10 mouse cellular contexts compared by ENCODE assay signal in genomic region chr17:56736534-56736933, GRCm38 (mm10). TPM values are rescaled to one million over a fixed set of nuclear protein-coding genes. Genes with fewer than 3 reads are reported as not detected.
DNase-seq lines count a peak whose midpoint lies in the region; ATAC-seq and TF ChIP-seq lines count a peak whose summit lies in the region.
"Had no signal": no experiment of that assay in that cellular context is flagged by ENCODE, and none has a peak within 500 bp of the region (broad histone marks: within the 10 kb centered on the region; RNA-seq: fewer than 3 reads in every experiment).

No protein-coding gene starts in this region.

- TF ChIP-seq EP300 in liver, postnatal 0 days (IDR thresholded peaks at IDR 0.05; ENCODE audit: low read depth): no peak

- ATAC-seq in liver, postnatal 0 days: no peak
- no peak for ATAC-seq in forebrain, embryonic 11.5 days (replicated peaks; ENCODE audit: low FRiP score)
- ATAC-seq in cerebellum, adult (ENCODE audit: insufficient number of reproducible peaks, low FRiP score, low TSS enrichment): no peak
- ATAC-seq: midbrain, embryonic 15.5 days had no signal

- no peak overlapping the region for H3K9ac ChIP-seq in ES-E14 (ENCODE audit: insufficient read depth, low read depth, low read length, poor library complexity, severe bottlenecking)
- H3K9ac ChIP-seq in liver, postnatal 0 days (replicated peaks): no peak overlapping the region
- H3K9ac ChIP-seq in forebrain, embryonic 11.5 days (ENCODE audit: low read length): no peak overlapping the region
- H3K9ac ChIP-seq: heart, embryonic 15.5 days; midbrain, embryonic 15.5 days had no signal

- H3K4me2 ChIP-seq in liver, postnatal 0 days (ENCODE audit: low read depth, low read length): no peak overlapping the region
- no peak overlapping the region for H3K4me2 ChIP-seq in forebrain, embryonic 11.5 days (ENCODE audit: low read depth, low read length, severe bottlenecking)
- H3K4me2 ChIP-seq: heart, embryonic 15.5 days; midbrain, embryonic 15.5 days had no signal

- H3K4me3 ChIP-seq in left cerebral cortex, adult 2 months: no peak overlapping the region
- no peak overlapping the region for H3K4me3 ChIP-seq in ES-E14 (ENCODE audit: insufficient read depth in 1 of 2, low read depth in 1 of 2, low read length in 2 of 2, poor library complexity in 1 of 2, severe bottlenecking in 1 of 2)
- H3K4me3 ChIP-seq in liver, postnatal 0 days (ENCODE audit: low read depth, low read length): no peak overlapping the region
- H3K4me3 ChIP-seq in forebrain, embryonic 11.5 days (ENCODE audit: low read depth, low read length): no peak overlapping the region
- H3K4me3 ChIP-seq: heart, embryonic 15.5 days; midbrain, embryonic 15.5 days had no signal

- H3K36me3 ChIP-seq in ES-E14 (ENCODE audit: control insufficient read depth, insufficient read depth, low read length, poor library complexity, severe bottlenecking): no peaks in the 10 kb centered on the region
- no peaks in the 10 kb centered on the region for H3K36me3 ChIP-seq in liver, postnatal 0 days (replicated peaks; ENCODE audit: insufficient read depth, low read length)
- no peaks in the 10 kb centered on the region for H3K36me3 ChIP-seq in forebrain, embryonic 11.5 days (ENCODE audit: control insufficient read depth, insufficient read depth, low read length)
- H3K36me3 ChIP-seq: heart, embryonic 15.5 days; midbrain, embryonic 15.5 days had no signal

- peak; percentile 27 for TF ChIP-seq CTCF in left cerebral cortex, adult 2 months (IDR thresholded peaks at IDR 0.05)
- peak; percentile 69 for TF ChIP-seq CTCF in liver, postnatal 0 days (IDR thresholded peaks at IDR 0.05; ENCODE audit: low read depth)

- intact Hi-C loops in left cerebral cortex, adult 2 months (cut with DNase I): no loop called here
- intact Hi-C loops in left cerebral cortex, postnatal 4 days (cut with DNase I): no loop called here

- WGBS in liver, postnatal 0 days (ENCODE audit: insufficient replicate concordance): 39% methylated on average over 8 of the region's 8 CpGs
- 54% methylated on average over 8 of the region's 8 CpGs for WGBS in forebrain, embryonic 11.5 days

- H3K4me1 ChIP-seq in ES-E14 (ENCODE audit: control insufficient read depth in 2 of 2, insufficient read depth in 2 of 2, low read length in 2 of 2, poor library complexity in 1 of 2): peaks cover 0 to 3% of the 10 kb centered on the region in 2 experiments; a peak in 2 of 4 replicates
- no peaks in the 10 kb centered on the region for H3K4me1 ChIP-seq in liver, postnatal 0 days (ENCODE audit: insufficient read depth)
- H3K4me1 ChIP-seq in forebrain, embryonic 11.5 days (replicated peaks; ENCODE audit: control insufficient read depth, insufficient read depth, low read length): no peaks in the 10 kb centered on the region
- H3K4me1 ChIP-seq: midbrain, embryonic 15.5 days had no signal

- no peaks in the 10 kb centered on the region for H3K27me3 ChIP-seq in liver, postnatal 0 days (ENCODE audit: insufficient read depth, low read length)
- no peaks in the 10 kb centered on the region for H3K27me3 ChIP-seq in forebrain, embryonic 11.5 days (ENCODE audit: control insufficient read depth, insufficient read depth, low read length)
- H3K27me3 ChIP-seq: midbrain, embryonic 15.5 days had no signal

- no peak for DNase-seq in left cerebral cortex, adult 2 months (ENCODE audit: extremely low spot score in 1 of 2, low spot score in 2 of 2)
- no peak for DNase-seq in left cerebral cortex, postnatal 4 days
- peak; percentile 29 to 44 for DNase-seq in B cell, adult 2 months
- peak; percentile 60 for DNase-seq in ES-E14 (ENCODE audit: low read depth, low spot score)
- no peak for DNase-seq in liver, postnatal 0 days
- no peak for DNase-seq in forebrain, embryonic 11.5 days (ENCODE audit: low spot score)
- DNase-seq: embryo, embryonic 11 days had no signal

- no peak overlapping the region for H3K27ac ChIP-seq in left cerebral cortex, adult 2 months
- H3K27ac ChIP-seq in ES-E14 (ENCODE audit: insufficient read depth, low read depth, low read length, poor library complexity, severe bottlenecking): no peak overlapping the region
- H3K27ac ChIP-seq in liver, postnatal 0 days (ENCODE audit: low read depth): no peak overlapping the region
- H3K27ac ChIP-seq in forebrain, embryonic 11.5 days (ENCODE audit: low read depth, low read length): no peak overlapping the region
- H3K27ac ChIP-seq: heart, embryonic 15.5 days; midbrain, embryonic 15.5 days had no signal

- H3K9me3 ChIP-seq in ES-E14 (ENCODE audit: control insufficient read depth, insufficient read depth, low read depth, low read length): no peaks in the 10 kb centered on the region
- H3K9me3 ChIP-seq in liver, postnatal 0 days (ENCODE audit: low read length): no peaks in the 10 kb centered on the region
- H3K9me3 ChIP-seq in forebrain, embryonic 11.5 days (ENCODE audit: control insufficient read depth, low read length): no peaks in the 10 kb centered on the region
- H3K9me3 ChIP-seq: heart, embryonic 15.5 days; midbrain, embryonic 15.5 days had no signal

- in situ Hi-C loops in ES-E14 (cut with MboI; ENCODE audit: low sequenced_read_pairs in 2 of 2, unreplicated experiment in 2 of 2): no loop called here

TF ChIP-seq in ES-E14, 5 proteins besides CTCF, POLR2A, EP300 and RAD21:
- no peak for TF ChIP-seq MAFK (IDR thresholded peaks at IDR 0.05; ENCODE audit: insufficient read depth, low read depth, low read length)
- no peak for TF ChIP-seq ZNF384 (IDR thresholded peaks at IDR 0.05; ENCODE audit: low read depth, low read length)
- no peak for TF ChIP-seq ZC3H11A (IDR thresholded peaks at IDR 0.05; ENCODE audit: borderline replicate concordance, low read depth, low read length)
- no peak for TF ChIP-seq HCFC1 (IDR thresholded peaks at IDR 0.05; ENCODE audit: borderline replicate concordance, insufficient read depth, low read length)
- TF ChIP-seq CHD2 (IDR thresholded peaks at IDR 0.05; ENCODE audit: low read depth, low read length): no peak

RNA-seq across cellular contexts. Expression of gene Vmac, which starts 18.7 kb away (rescaled TPM):
- total RNA-seq in left cerebral cortex, adult 2 months (2021): 10 to 100 TPM in 1 of 2 experiments, 1 to 10 TPM in 1; 8.8 to 12.7 TPM
- total RNA-seq in left cerebral cortex, postnatal 4 days (2021): 10 to 100 TPM; 10.8 to 12.6 TPM
- total RNA-seq in ES-E14 (2012; rRNA removed): 7.7 and 8.4 TPM in 2 replicates
- polyA plus RNA-seq in liver, postnatal 0 days (2015; fragmentation: Nextera tagmentation; extraction: Ambion mirVana): 3.3 and 4.1 TPM in 2 replicates
- polyA plus RNA-seq in forebrain, embryonic 11.5 days (2014; fragmentation: Nextera tagmentation; extraction: Ambion mirVana): 14.1 and 21.4 TPM in 2 replicates

RNA-seq across cellular contexts. Expression of gene Ndufa11, which starts 19.0 kb away (rescaled TPM):
- total RNA-seq in left cerebral cortex, adult 2 months (2021): 100 to 1,000 TPM; 202 to 208 TPM
- 100 to 1,000 TPM; 187 to 194 TPM for total RNA-seq in left cerebral cortex, postnatal 4 days (2021)
- 484 and 561 TPM in 2 replicates for total RNA-seq in ES-E14 (2012; rRNA removed)
- polyA plus RNA-seq in liver, postnatal 0 days (2015; fragmentation: Nextera tagmentation; extraction: Ambion mirVana): 281 and 298 TPM in 2 replicates
- 292 and 332 TPM in 2 replicates for polyA plus RNA-seq in forebrain, embryonic 11.5 days (2014; fragmentation: Nextera tagmentation; extraction: Ambion mirVana)

RNA-seq across cellular contexts. Expression of gene Nrtn, which starts 20.8 kb away (rescaled TPM):
- total RNA-seq in left cerebral cortex, adult 2 months (2021): 1 to 10 TPM; 4.1 to 4.5 TPM
- 1 to 10 TPM; 1.2 to 1.3 TPM for total RNA-seq in left cerebral cortex, postnatal 4 days (2021)
- 8.4 and 17.7 TPM in 2 replicates for total RNA-seq in ES-E14 (2012; rRNA removed)
- polyA plus RNA-seq in liver, postnatal 0 days (2015; fragmentation: Nextera tagmentation; extraction: Ambion mirVana): 1.2 and 2.2 TPM in 2 replicates
- polyA plus RNA-seq in forebrain, embryonic 11.5 days (2014; fragmentation: Nextera tagmentation; extraction: Ambion mirVana): 5.0 and 5.5 TPM in 2 replicates

RNA-seq across cellular contexts. Expression of gene Dus3l, which starts 28.0 kb away (rescaled TPM):
- 10 to 100 TPM; 69.0 to 73.5 TPM for total RNA-seq in left cerebral cortex, adult 2 months (2021)
- total RNA-seq in left cerebral cortex, postnatal 4 days (2021): 10 to 100 TPM; 80.0 to 90.4 TPM
- 70.2 and 108 TPM in 2 replicates for total RNA-seq in ES-E14 (2012; rRNA removed)
- 9.1 TPM in 2 replicates for polyA plus RNA-seq in liver, postnatal 0 days (2015; fragmentation: Nextera tagmentation; extraction: Ambion mirVana)
- 40.4 and 43.1 TPM in 2 replicates for polyA plus RNA-seq in forebrain, embryonic 11.5 days (2014; fragmentation: Nextera tagmentation; extraction: Ambion mirVana)

RNA-seq across cellular contexts. Expression of gene Prr22, which starts 33.5 kb away (rescaled TPM):
- total RNA-seq in left cerebral cortex, adult 2 months (2021): 1 to 10 TPM; 1.3 to 2.6 TPM
- total RNA-seq in left cerebral cortex, postnatal 4 days (2021): 1 to 10 TPM; 1.2 TPM
- 1.2 and 1.5 TPM in 2 replicates for total RNA-seq in ES-E14 (2012; rRNA removed)
- 0.20 and 0.23 TPM in 2 replicates for polyA plus RNA-seq in liver, postnatal 0 days (2015; fragmentation: Nextera tagmentation; extraction: Ambion mirVana)
- 1.3 and 1.8 TPM in 2 replicates for polyA plus RNA-seq in forebrain, embryonic 11.5 days (2014; fragmentation: Nextera tagmentation; extraction: Ambion mirVana)

Comparison
In these comparisons a context has a peak if more than half of its experiments do, and no peak if none do; other contexts are left out.
1. DNase-seq: peak in B cell, adult 2 months (2 of 2) and ES-E14 (single experiment); none in left cerebral cortex, adult 2 months (0 of 2), left cerebral cortex, postnatal 4 days (single experiment), liver, postnatal 0 days (single experiment) and forebrain, embryonic 11.5 days (single experiment).